8 mouse cellular contexts compared by ENCODE assay signal in genomic region chr8:95716546-95717335, GRCm38 (mm10). TPM values are rescaled to one million over a fixed set of nuclear protein-coding genes. Genes with fewer than 3 reads are reported as not detected.
A peak's percentile ranks its signal among the peaks of the same experiment; 100 is the strongest.
DNase-seq lines count a peak whose midpoint lies in the region; ATAC-seq lines count a peak whose summit lies in the region.

No protein-coding gene starts in this region.

- no peak overlapping the region for H3K27ac ChIP-seq in brown adipose tissue, adult 24 weeks (replicated peaks; ENCODE audit: low read depth, low read length)
- H3K27ac ChIP-seq in hindbrain, embryonic 12.5 days: peak overlapping the region; percentile 73; the same call in 1 of the 2 replicates
- peak overlapping the region; percentile 91 for H3K27ac ChIP-seq in midbrain, embryonic 10.5 days (replicated peaks)

- H3K36me3 ChIP-seq in hindbrain, embryonic 12.5 days: peaks cover 40% of the 10 kb centered on the region
- peaks cover 51% of the 10 kb centered on the region for H3K36me3 ChIP-seq in midbrain, embryonic 10.5 days

- peak; percentile 16 to 33 for DNase-seq in left cerebral cortex, postnatal 14 days (ENCODE audit: low spot score in 2 of 2)
- no peak for DNase-seq in left cerebral cortex, postnatal 10 days (ENCODE audit: extremely low spot score in 1 of 2, low spot score in 2 of 2)
- peak; percentile 24 for DNase-seq in midbrain, embryonic 10.5 days (ENCODE audit: low spot score)
- no peak for DNase-seq in urinary bladder, adult 18-20 months (ENCODE audit: low spot score in 2 of 2)
- no peak for DNase-seq in kidney, adult 8-10 months

- no peak for ATAC-seq in hindbrain, embryonic 12.5 days (ENCODE audit: low FRiP score)
- no peak for ATAC-seq in granulocyte monocyte progenitor cell, adult 5-6 weeks (replicated peaks; ENCODE audit: poor library complexity, severe bottlenecking)

- H3K4me3 ChIP-seq in brown adipose tissue, adult 24 weeks (ENCODE audit: insufficient read depth, low read depth, low read length): peak overlapping the region; percentile 78
- H3K4me3 ChIP-seq in hindbrain, embryonic 12.5 days: peak overlapping the region; percentile 85
- peak overlapping the region; percentile 92 for H3K4me3 ChIP-seq in midbrain, embryonic 10.5 days

- WGBS in hindbrain, embryonic 12.5 days: 22% methylated on average over 21 of the region's 21 CpGs
- WGBS in midbrain, embryonic 10.5 days: 23% methylated on average over 21 of the region's 21 CpGs

- no peaks in the 10 kb centered on the region for H3K9me3 ChIP-seq in hindbrain, embryonic 12.5 days (replicated peaks)
- no peaks in the 10 kb centered on the region for H3K9me3 ChIP-seq in midbrain, embryonic 10.5 days (replicated peaks)

- H3K4me1 ChIP-seq in brown adipose tissue, adult 24 weeks (ENCODE audit: control insufficient read depth, insufficient read depth, insufficient read length, low read length): peaks cover 6% of the 10 kb centered on the region
- peaks cover 15% of the 10 kb centered on the region for H3K4me1 ChIP-seq in hindbrain, embryonic 12.5 days
- peaks cover 23% of the 10 kb centered on the region for H3K4me1 ChIP-seq in midbrain, embryonic 10.5 days

- peak overlapping the region; percentile 97 for H3K4me2 ChIP-seq in hindbrain, embryonic 12.5 days (replicated peaks)

- H3K9ac ChIP-seq in hindbrain, embryonic 12.5 days: peak overlapping the region; percentile 82

- no peaks in the 10 kb centered on the region for H3K27me3 ChIP-seq in hindbrain, embryonic 12.5 days
- H3K27me3 ChIP-seq in midbrain, embryonic 10.5 days (ENCODE audit: low read depth, poor library complexity, severe bottlenecking): no peaks in the 10 kb centered on the region

- intact Hi-C loops in left cerebral cortex, postnatal 14 days (cut with DNase I): loop anchor here (10.0 kb wide), 1 partner anchor 118 kb away; no protein-coding TSS in a partner anchor
- intact Hi-C loops in left cerebral cortex, postnatal 10 days (cut with DNase I): loop anchor here (10.0 kb wide), 2 partner anchors 232 to 372 kb away; no protein-coding TSS in a partner anchor

RNA-seq across cellular contexts. Expression of gene Setd6, which starts 1.1 kb away (rescaled TPM):
- total RNA-seq in left cerebral cortex, postnatal 14 days (2021): 10 to 100 TPM; 15.8 to 17.4 TPM
- 10 to 100 TPM; 21.2 to 21.6 TPM for total RNA-seq in left cerebral cortex, postnatal 10 days (2021)
- polyA plus RNA-seq in brown adipose tissue, adult 24 weeks (2012; ENCODE audit: insufficient read depth, insufficient read length, missing spikeins): 7.8 and 11.6 TPM in 2 replicates
- polyA plus RNA-seq in hindbrain, embryonic 12.5 days (2016; fragmentation: Nextera tagmentation; extraction: Ambion mirVana): 20.1 and 21.9 TPM in 2 replicates
- polyA plus RNA-seq in midbrain, embryonic 10.5 days (2016; fragmentation: Nextera tagmentation; extraction: Ambion mirVana): 25.0 and 28.7 TPM in 2 replicates
- 16.6 and 16.8 TPM in 2 replicates for total RNA-seq in granulocyte monocyte progenitor cell, adult 5-6 weeks (2014; fragmentation: Nextera tagmentation)
- total RNA-seq in granulocyte monocyte progenitor cell, adult 5-6 weeks (2017): 42.0 and 48.1 TPM in 2 replicates

RNA-seq across cellular contexts. Expression of gene Ndrg4, which starts 40.0 kb away (rescaled TPM):
- total RNA-seq in left cerebral cortex, postnatal 14 days (2021): 1,000 to 10,000 TPM; 1,641 to 1,725 TPM
- 1,000 to 10,000 TPM; 1,340 to 1,419 TPM for total RNA-seq in left cerebral cortex, postnatal 10 days (2021)
- 0.46 and 1.5 TPM in 2 replicates for polyA plus RNA-seq in brown adipose tissue, adult 24 weeks (2012; ENCODE audit: insufficient read depth, insufficient read length, missing spikeins)
- 97.1 and 99.0 TPM in 2 replicates for polyA plus RNA-seq in hindbrain, embryonic 12.5 days (2016; fragmentation: Nextera tagmentation; extraction: Ambion mirVana)
- polyA plus RNA-seq in midbrain, embryonic 10.5 days (2016; fragmentation: Nextera tagmentation; extraction: Ambion mirVana): 27.4 and 43.9 TPM in 2 replicates
- not detected in 2 replicates for total RNA-seq in granulocyte monocyte progenitor cell, adult 5-6 weeks (2014; fragmentation: Nextera tagmentation)
- not detected in 2 replicates for total RNA-seq in granulocyte monocyte progenitor cell, adult 5-6 weeks (2017)

Comparison
In these comparisons a context has a peak if more than half of its experiments do, and no peak if none do; other contexts are left out.
1. DNase-seq: peak in left cerebral cortex, postnatal 14 days (2 of 2) and midbrain, embryonic 10.5 days (single experiment); none in left cerebral cortex, postnatal 10 days (0 of 2), urinary bladder, adult 18-20 months (0 of 2) and kidney, adult 8-10 months (0 of 2).
2. RNA of gene Ndrg4, which starts 40.0 kb away (total RNA-seq): 1,641 to 1,725 TPM in left cerebral cortex, postnatal 14 days and 1,340 to 1,419 TPM in left cerebral cortex, postnatal 10 days; not detected in granulocyte monocyte progenitor cell, adult 5-6 weeks; every median in the first group is over 1,000 times any median in the second.
3. Peak in every context shown above with its lines, with median percentiles within 50 percentile points of each other: H3K4me3 ChIP-seq.